Mouse (Mus musculus) intestine, embryonic 14.5 days (tissue): Measurements from ENCODE around the gene Rab21. TPM values are rescaled to one million over a fixed set of nuclear protein-coding genes. Genes with fewer than 3 reads are reported as not detected.

Experiments used
- ATAC-seq: fragments of 200-750 bp; cut with Nextera tagmentation; replicated peaks from 2 replicates; pipeline ENCODE4 v1.8.0; 2017; ENCODE audit warnings: low read depth, moderate number of reproducible peaks, moderate TSS enrichment, moderate library complexity; ENCODE audit not compliant: low FRiP score, low TSS enrichment
- DNase-seq: peaks from one replicate; pipeline ENCODE4 v3.0.0-alpha.2; 2018; ENCODE audit warnings: low spot score
- H3K27ac ChIP-seq: fragments of 300-500 bp; sonication (generic); 2 replicates; pipeline ENCODE4 v1.5.1; 2014; ENCODE audit warnings: low read depth, mild to moderate bottlenecking, control low read depth
- H3K27me3 ChIP-seq: fragments of 300-500 bp; sonication (generic); replicated peaks from 2 replicates; pipeline ENCODE4 v1.6.1; 2014; ENCODE audit warnings: low read length, control low read depth; ENCODE audit not compliant: control insufficient read depth, insufficient read depth
- H3K36me3 ChIP-seq: fragments of 300-500 bp; sonication (generic); 2 replicates; pipeline ENCODE4 v1.6.1; 2014; ENCODE audit warnings: low read length, control low read depth; ENCODE audit not compliant: control insufficient read depth, insufficient read depth
- H3K4me1 ChIP-seq: fragments of 300-500 bp; sonication (generic); replicated peaks from 2 replicates; pipeline ENCODE4 v1.6.1; 2014; ENCODE audit warnings: low read length, control low read depth, mixed read lengths; ENCODE audit not compliant: control insufficient read depth, insufficient read depth
- H3K4me2 ChIP-seq: fragments of 300-500 bp; sonication (generic); 2 replicates; pipeline ENCODE4 v1.6.1; 2014; ENCODE audit warnings: low read length
- H3K4me3 ChIP-seq: fragments of 300-500 bp; sonication (generic); 2 replicates; pipeline ENCODE4 v1.5.1; 2014; ENCODE audit warnings: low read depth, low read length, control low read depth, mixed read lengths
- H3K9ac ChIP-seq: fragments of 300-500 bp; sonication (generic); 2 replicates; pipeline ENCODE4 v1.6.1; 2014; ENCODE audit warnings: mild to moderate bottlenecking, low read length
- H3K9me3 ChIP-seq: fragments of 300-500 bp; sonication (generic); 2 replicates; pipeline ENCODE4 v1.6.1; 2016; ENCODE audit warnings: low read length, control low read depth; ENCODE audit not compliant: control insufficient read depth
- WGBS: fragments of 180-500 bp; shearing (Covaris S2); extraction: QIAGEN DNeasy Blood & Tissue Kit; methylation state at CpG from one replicate; pipeline ENCODE4 v1.1.7; 2014; 5-methylcytosine and 5-hydroxymethylcytosine counted together
- polyA plus RNA-seq: library from polyadenylated mRNA; unstranded; fragments of >200 nt; fragmentation: Nextera tagmentation; extraction: Ambion mirVana; gene quantifications from 2 replicates; pipeline ENCODE4 v1.2.1, GENCODE M21; 2014

The Rab21 gene
- polyA plus RNA-seq, 1 experiment from 2014 or later = 7.5 TPM

- Histone ChIP-seq H3K4me3 (peak overlapping the region; percentile 73), H3K36me3 (no peaks in the 10 kb centered on the region), H3K27me3 (no peaks in the 10 kb centered on the region), H3K4me2 (peak overlapping the region; percentile 89), H3K27ac (no peak overlapping the region), H3K9me3 (no peaks in the 10 kb centered on the region), H3K9ac (peak overlapping the region; percentile 35), H3K4me1 (peaks cover 7% of the 10 kb centered on the region)
- WGBS = 5% methylated on average over 10 of the region's 10 CpGs
- DNase-seq (peak; percentile 72), ATAC-seq (peak; percentile 17; the same call in 1 of the 2 replicates)
Observed at GRCm38 (mm10) chr10:115252321-115252757, 63.1 kb downstream of the Rab21 start.

- Histone ChIP-seq H3K4me1 (peaks cover 7% of the 10 kb centered on the region), H3K9me3 (no peaks in the 10 kb centered on the region), H3K27me3 (no peaks in the 10 kb centered on the region), H3K36me3 (no peaks in the 10 kb centered on the region), H3K9ac (peak within 1 kb of the TSS; percentile 78), H3K4me2 (peak within 1 kb of the TSS; percentile 89), H3K4me3 (peak within 1 kb of the TSS; percentile 73), H3K27ac (peak within 1 kb of the TSS; percentile 47)
- WGBS = under 1% methylated on average over 65 of the region's 67 CpGs
- DNase-seq (peak; percentile 98), ATAC-seq (peak; percentile 95)
Observed at GRCm38 (mm10) chr10:115251088-115251934, 64.1 kb downstream of the Rab21 start, which contains the start of gene Tbc1d15. Gene Tbc1d15, minus strand, starts transcription at chr10:115251467.

GRCm38 (mm10) chr10:115250235-115251087 lies 64.9 kb downstream of the Rab21 start:
- 31% methylated on average over 32 of the region's 38 CpGs for WGBS
- Histone ChIP-seq H3K4me3 (peak overlapping the region; percentile 73), H3K4me2 (peak overlapping the region; percentile 68), H3K4me1 (peaks cover 7% of the 10 kb centered on the region), H3K9ac (peak overlapping the region; percentile 78), H3K36me3 (no peaks in the 10 kb centered on the region), H3K27ac (peak overlapping the region; percentile 47; the same call in 1 of the 2 replicates), H3K27me3 (no peaks in the 10 kb centered on the region), H3K9me3 (no peaks in the 10 kb centered on the region)
- DNase-seq (peak; percentile 56), ATAC-seq (peak; percentile 12)

- ATAC-seq = no peak
- no peak overlapping the region for H3K9ac ChIP-seq
Observed at GRCm38 (mm10) chr10:115248041-115248440, 67.4 kb downstream of the Rab21 start.

GRCm38 (mm10) chr10:115245488-115245887 lies 69.9 kb downstream of the Rab21 start:
- no peaks in the 10 kb centered on the region for H3K9me3 ChIP-seq
- peaks cover 7% of the 10 kb centered on the region for H3K4me1 ChIP-seq
- H3K27ac ChIP-seq = no peak overlapping the region
- WGBS = 97% methylated on average over 2 of the region's 2 CpGs
- H3K36me3 ChIP-seq = peaks cover under 1% of the 10 kb centered on the region; the same call in 1 of the 2 replicates
- H3K4me2 ChIP-seq = no peak overlapping the region
- ATAC-seq = no peak
- H3K9ac ChIP-seq = no peak overlapping the region
- no peaks in the 10 kb centered on the region for H3K27me3 ChIP-seq
- DNase-seq = no peak
- H3K4me3 ChIP-seq = no peak overlapping the region

More at GRCm38 (mm10) chr10:115248041-115248440, 67.4 kb downstream of the Rab21 start:
- Histone ChIP-seq H3K36me3 (no peaks in the 10 kb centered on the region), H3K4me2 (no peak overlapping the region), H3K4me1 (peaks cover 7% of the 10 kb centered on the region), H3K27me3 (no peaks in the 10 kb centered on the region), H3K4me3 (no peak overlapping the region), H3K27ac (no peak overlapping the region), H3K9me3 (no peaks in the 10 kb centered on the region)
- 50% methylated on average over 7 of the region's 7 CpGs for WGBS
- DNase-seq = no peak

- no peak for DNase-seq
- Histone ChIP-seq H3K36me3 (peaks cover 35% of the 10 kb centered on the region), H3K27ac (no peak overlapping the region), H3K9ac (no peak overlapping the region), H3K4me1 (no peaks in the 10 kb centered on the region), H3K9me3 (no peaks in the 10 kb centered on the region), H3K4me2 (no peak overlapping the region), H3K4me3 (no peak overlapping the region), H3K27me3 (no peaks in the 10 kb centered on the region)
- ATAC-seq = no peak
- WGBS = 70% methylated on average over 8 of the region's 8 CpGs
Observed at GRCm38 (mm10) chr10:115241082-115241595, 74.3 kb downstream of the Rab21 start.

GRCm38 (mm10) chr10:115237931-115238330 lies 77.5 kb downstream of the Rab21 start:
- no peak overlapping the region for H3K9ac ChIP-seq
- no peak overlapping the region for H3K4me3 ChIP-seq
- peaks cover 49% of the 10 kb centered on the region for H3K36me3 ChIP-seq
- H3K4me1 ChIP-seq = no peaks in the 10 kb centered on the region
- 83% methylated on average over 4 of the region's 4 CpGs for WGBS
- DNase-seq (no peak), ATAC-seq (no peak)
- H3K9me3 ChIP-seq = no peaks in the 10 kb centered on the region
- no peaks in the 10 kb centered on the region for H3K27me3 ChIP-seq
- no peak overlapping the region for H3K27ac ChIP-seq
- H3K4me2 ChIP-seq = no peak overlapping the region
